Mouse (Mus musculus): ENCODE measurements around the gene Ipo13. TPM values are rescaled to one million over a fixed set of nuclear protein-coding genes. Genes with fewer than 3 reads are reported as not detected.

The Ipo13 gene
- polyA plus RNA-seq, 1 experiment from 2014 or later, result 22.5 TPM

DNA sequence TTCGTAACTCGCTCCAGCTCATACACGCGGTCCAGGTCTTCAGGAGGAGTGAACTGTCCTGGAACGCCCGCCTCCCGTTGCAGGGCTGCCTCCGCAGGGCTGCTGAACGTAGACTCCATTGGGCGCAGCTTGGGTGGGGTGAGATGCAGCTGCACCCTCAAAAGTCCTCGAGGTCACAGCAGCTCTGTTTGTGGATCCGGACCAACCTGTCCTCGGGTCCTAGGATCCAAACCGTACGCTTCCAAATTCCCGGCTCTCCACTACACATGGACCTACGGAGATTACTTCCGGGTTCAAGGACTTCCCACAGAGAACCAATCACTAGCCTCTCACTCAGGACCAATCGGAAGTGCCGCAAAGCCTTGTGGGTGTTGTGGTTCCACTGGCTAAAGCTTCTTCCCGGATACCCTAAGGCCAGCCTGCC, 23.0 kb downstream of the Ipo13 start, which contains the start of gene Dph2:
TSS of gene Dph2 (minus strand) at position 295 of the 424 bp plus-strand sequence.
- Histone ChIP-seq H3K4me3 (replicated peaks) (peak within 1 kb of the TSS; percentile 85), H3K9ac (peak within 1 kb of the TSS; percentile 70), H3K36me3 (peaks cover 49% of the 10 kb centered on the region), H3K4me1 (replicated peaks) (peaks cover 25% of the 10 kb centered on the region), H3K27me3 (no peaks in the 10 kb centered on the region), H3K27ac (0 out of 2 replicates have a peak within 1 kb of the TSS, but pooled peaks have one; percentile 25), H3K9me3 (replicated peaks) (no peaks in the 10 kb centered on the region), H3K4me2 (peak within 1 kb of the TSS; percentile 77)
- WGBS (ENCODE audit: insufficient replicate concordance), result under 1% methylated on average over 21 of the region's 21 CpGs
- DNase-seq (peak; percentile 75), ATAC-seq (ENCODE audit: low read depth) (peak; percentile 78)

GRCm38 (mm10) chr4:117890750-117891149, 24.0 kb downstream of the Ipo13 start:
- peak overlapping the region; percentile 77 for H3K4me2 ChIP-seq
- H3K36me3 ChIP-seq, result peaks cover 43% of the 10 kb centered on the region
- H3K9ac ChIP-seq, result peak overlapping the region; percentile 70
- H3K27me3 ChIP-seq, result no peaks in the 10 kb centered on the region
- H3K4me1 ChIP-seq (replicated peaks), result peaks cover 33% of the 10 kb centered on the region
- H3K9me3 ChIP-seq (replicated peaks), result no peaks in the 10 kb centered on the region
- ATAC-seq (ENCODE audit: low read depth) (no peak), DNase-seq (no peak)
- 83% methylated on average over 8 of the region's 8 CpGs for WGBS (ENCODE audit: insufficient replicate concordance)
- 0 out of 2 replicates have a peak overlapping the region, but pooled peaks have one; percentile 25 for H3K27ac ChIP-seq
- H3K4me3 ChIP-seq (replicated peaks), result peak overlapping the region; percentile 85

GRCm38 (mm10) chr4:117890031-117890430, 24.8 kb downstream of the Ipo13 start:
- Histone ChIP-seq H3K9ac (no peak overlapping the region), H3K4me1 (replicated peaks) (peaks cover 40% of the 10 kb centered on the region), H3K9me3 (replicated peaks) (no peaks in the 10 kb centered on the region), H3K27me3 (no peaks in the 10 kb centered on the region), H3K4me3 (replicated peaks) (no peak overlapping the region), H3K36me3 (peaks cover 44% of the 10 kb centered on the region), H3K27ac (no peak overlapping the region), H3K4me2 (no peak overlapping the region)
- ATAC-seq (ENCODE audit: low read depth) (no peak), DNase-seq (no peak)
- 82% methylated on average over 14 of the region's 14 CpGs for WGBS (ENCODE audit: insufficient replicate concordance)

GRCm38 (mm10) chr4:117889471-117889870, 25.3 kb downstream of the Ipo13 start:
- Histone ChIP-seq H3K4me1 (replicated peaks) (peaks cover 45% of the 10 kb centered on the region), H3K27ac (no peak overlapping the region), H3K27me3 (peaks cover under 1% of the 10 kb centered on the region; the same call in 1 of the 2 replicates), H3K36me3 (peaks cover 44% of the 10 kb centered on the region), H3K4me2 (no peak overlapping the region), H3K9ac (no peak overlapping the region), H3K9me3 (replicated peaks) (no peaks in the 10 kb centered on the region), H3K4me3 (replicated peaks) (no peak overlapping the region)
- no peak for ATAC-seq (ENCODE audit: low read depth)
- DNase-seq, result no peak
- 80% methylated on average over 15 of the region's 15 CpGs for WGBS (ENCODE audit: insufficient replicate concordance)

DNA sequence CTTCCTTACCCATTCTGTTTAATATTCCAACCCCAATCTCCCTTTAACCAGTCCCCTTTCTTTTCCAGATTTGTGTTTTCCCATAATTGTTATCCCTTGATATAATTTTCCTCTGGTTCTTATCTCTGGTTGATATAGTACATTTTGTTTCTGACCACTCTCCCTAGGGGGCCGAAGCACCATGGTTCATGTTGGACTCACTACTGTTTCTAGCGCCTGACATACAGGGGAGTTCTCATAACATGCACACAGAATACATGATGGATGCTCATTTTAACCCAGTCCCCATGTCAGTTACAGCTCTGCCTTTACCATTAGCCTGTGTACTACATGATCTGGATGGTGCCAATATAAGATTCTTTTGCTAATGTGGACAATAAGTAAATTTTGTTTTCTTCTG, 26.9 kb downstream of the Ipo13 start:
- Histone ChIP-seq H3K9ac (peak overlapping the region; percentile 97; the same call in 1 of the 2 replicates), H3K4me3 (replicated peaks) (peak overlapping the region; percentile 91)

GRCm38 (mm10) chr4:117887133-117887532, 27.7 kb downstream of the Ipo13 start, which contains the start of gene Atp6v0b:
Gene Atp6v0b, minus strand, starts transcription at chr4:117887333.
- ATAC-seq (ENCODE audit: low read depth) (peak; percentile 87), DNase-seq (peak; percentile 91)
- Histone ChIP-seq H3K4me3 (replicated peaks) (peak within 1 kb of the TSS; percentile 91), H3K36me3 (peaks cover 44% of the 10 kb centered on the region), H3K9ac (peak within 1 kb of the TSS; percentile 97), H3K4me1 (replicated peaks) (peaks cover 63% of the 10 kb centered on the region), H3K27me3 (peaks cover 24% of the 10 kb centered on the region), H3K4me2 (peak within 1 kb of the TSS; percentile 88), H3K9me3 (replicated peaks) (no peaks in the 10 kb centered on the region), H3K27ac (peak within 1 kb of the TSS; percentile 89)
- under 1% methylated on average over 37 of the region's 37 CpGs for WGBS (ENCODE audit: insufficient replicate concordance)

More for the DNA sequence above, 26.9 kb downstream of the Ipo13 start:
- WGBS (ENCODE audit: insufficient replicate concordance), result 63% methylated on average over 2 of the region's 2 CpGs
- H3K27ac ChIP-seq, result peak overlapping the region; percentile 34
- peaks cover 44% of the 10 kb centered on the region for H3K36me3 ChIP-seq
- H3K27me3 ChIP-seq, result peaks cover 16% of the 10 kb centered on the region
- H3K4me1 ChIP-seq (replicated peaks), result peaks cover 61% of the 10 kb centered on the region
- no peaks in the 10 kb centered on the region for H3K9me3 ChIP-seq (replicated peaks)
- H3K4me2 ChIP-seq, result peak overlapping the region; percentile 88
- ATAC-seq (ENCODE audit: low read depth), result no peak
- no peak for DNase-seq

DNA sequence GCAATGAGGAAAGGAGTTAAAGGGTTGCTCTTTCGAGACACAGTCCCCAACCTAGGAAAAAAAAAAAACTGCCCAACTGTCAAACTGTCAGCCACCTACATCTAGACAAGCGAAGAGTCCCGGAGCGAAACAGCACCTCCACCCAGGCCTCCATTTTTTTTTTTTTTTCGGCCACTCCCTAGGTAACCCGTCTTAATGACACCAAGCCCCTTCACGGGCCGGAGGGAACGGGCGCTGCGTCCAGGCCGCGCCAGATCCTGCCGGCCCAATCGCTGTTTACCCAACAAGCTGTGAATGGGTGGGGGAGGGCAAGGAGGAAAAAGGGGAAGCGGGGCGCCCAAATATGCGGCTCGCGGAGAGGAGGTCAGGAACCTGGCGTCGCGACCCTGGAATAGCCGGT, 28.2 kb downstream of the Ipo13 start:
- WGBS (ENCODE audit: insufficient replicate concordance), result under 1% methylated on average over 24 of the region's 24 CpGs
- H3K4me3 ChIP-seq (replicated peaks), result peak overlapping the region; percentile 91
- H3K9ac ChIP-seq, result peak overlapping the region; percentile 97
- H3K4me2 ChIP-seq, result peak overlapping the region; percentile 88
- H3K27ac ChIP-seq, result peak overlapping the region; percentile 89
- peaks cover 62% of the 10 kb centered on the region for H3K4me1 ChIP-seq (replicated peaks)
- DNase-seq (peak; percentile 41), ATAC-seq (ENCODE audit: low read depth) (peak; percentile 39)
- peaks cover 44% of the 10 kb centered on the region for H3K36me3 ChIP-seq
- no peaks in the 10 kb centered on the region for H3K9me3 ChIP-seq (replicated peaks)
- H3K27me3 ChIP-seq, result peaks cover 28% of the 10 kb centered on the region

DNA sequence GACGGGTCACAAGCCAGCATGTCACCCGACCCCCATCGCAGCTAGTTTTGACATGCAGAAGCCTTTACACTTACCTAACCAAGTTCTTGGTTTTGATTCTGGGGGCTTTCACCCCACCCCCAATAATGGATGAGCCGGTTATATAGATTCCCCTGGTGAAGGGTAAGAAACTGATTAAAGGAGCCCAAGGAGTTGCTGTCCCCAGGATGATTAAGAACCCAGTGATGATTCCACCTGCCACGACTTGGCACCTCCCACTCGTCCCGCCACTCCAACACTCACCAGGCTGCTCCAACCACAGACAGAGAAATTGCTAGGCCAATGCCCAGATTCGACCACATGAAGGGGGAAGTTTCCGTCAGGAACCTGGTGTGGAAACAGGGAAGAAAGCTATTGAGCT, 28.8 kb downstream of the Ipo13 start:
- 70% methylated on average over 9 of the region's 9 CpGs for WGBS (ENCODE audit: insufficient replicate concordance)
- Histone ChIP-seq H3K36me3 (peaks cover 47% of the 10 kb centered on the region), H3K9me3 (replicated peaks) (no peaks in the 10 kb centered on the region), H3K27ac (peak overlapping the region; percentile 89), H3K9ac (peak overlapping the region; percentile 97), H3K4me2 (peak overlapping the region; percentile 88), H3K27me3 (peaks cover 35% of the 10 kb centered on the region), H3K4me3 (replicated peaks) (peak overlapping the region; percentile 91), H3K4me1 (replicated peaks) (peaks cover 57% of the 10 kb centered on the region)
- DNase-seq, result no peak
- no peak for ATAC-seq (ENCODE audit: low read depth)

- no peak overlapping the region; the same call in 1 of the 2 replicates for H3K4me3 ChIP-seq (replicated peaks)
- 0 out of 2 replicates have a peak overlapping the region, but pooled peaks have one; percentile 26 for H3K9ac ChIP-seq
- H3K36me3 ChIP-seq, result peaks cover 39% of the 10 kb centered on the region
- peak overlapping the region; percentile 88; the same call in 1 of the 2 replicates for H3K4me2 ChIP-seq
- H3K4me1 ChIP-seq (replicated peaks), result peaks cover 49% of the 10 kb centered on the region
- DNase-seq (no peak), ATAC-seq (ENCODE audit: low read depth) (no peak)
- WGBS (ENCODE audit: insufficient replicate concordance), result 89% methylated on average over 10 of the region's 10 CpGs
- H3K27me3 ChIP-seq, result peaks cover 44% of the 10 kb centered on the region
- no peaks in the 10 kb centered on the region for H3K9me3 ChIP-seq (replicated peaks)
- no peak overlapping the region for H3K27ac ChIP-seq
Measured at GRCm38 (mm10) chr4:117885093-117885492, 29.7 kb downstream of the Ipo13 start.

DNA sequence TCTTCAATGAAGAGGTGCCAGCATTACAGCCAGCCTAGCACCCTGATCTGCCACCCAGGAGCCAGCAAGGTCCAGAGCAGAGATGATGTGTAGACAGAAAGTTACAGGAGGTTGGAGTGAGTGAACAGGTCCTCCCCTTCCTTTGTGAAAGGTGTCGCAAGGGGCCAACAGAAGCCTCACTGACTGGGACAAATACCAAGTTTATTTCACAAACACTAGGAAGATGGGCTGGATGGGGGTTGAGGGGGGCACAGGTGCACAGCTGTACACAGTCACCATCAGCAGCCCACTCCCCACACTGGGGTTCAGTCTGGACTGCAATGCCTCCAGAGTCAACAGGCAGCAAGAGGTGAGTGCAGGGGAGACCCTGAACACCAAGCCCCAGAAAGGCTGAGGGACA, 30.7 kb downstream of the Ipo13 start:
- Histone ChIP-seq H3K27me3 (peaks cover 45% of the 10 kb centered on the region), H3K4me3 (replicated peaks) (peak overlapping the region; percentile 66), H3K9ac (0 out of 2 replicates have a peak overlapping the region, but pooled peaks have one; percentile 9), H3K36me3 (peaks cover 29% of the 10 kb centered on the region), H3K27ac (no peak overlapping the region), H3K9me3 (replicated peaks) (no peaks in the 10 kb centered on the region), H3K4me2 (peak overlapping the region; percentile 93), H3K4me1 (replicated peaks) (peaks cover 49% of the 10 kb centered on the region)
- DNase-seq, result no peak
- WGBS (ENCODE audit: insufficient replicate concordance), result 94% methylated on average over 1 of the region's 1 CpGs
- no peak for ATAC-seq (ENCODE audit: low read depth)

GRCm38 (mm10) chr4:117882701-117883691, 31.8 kb downstream of the Ipo13 start, which contains the start of gene B4galt2:
Gene B4galt2, minus strand, starts transcription at chr4:117883487.
- H3K4me3 ChIP-seq (replicated peaks), result peak within 1 kb of the TSS; percentile 66
- no peaks in the 10 kb centered on the region for H3K9me3 ChIP-seq (replicated peaks)
- H3K4me1 ChIP-seq (replicated peaks), result peaks cover 47% of the 10 kb centered on the region
- H3K27ac ChIP-seq, result no peak within 1 kb of the TSS
- 3% methylated on average over 75 of the region's 103 CpGs for WGBS (ENCODE audit: insufficient replicate concordance)
- peak within 1 kb of the TSS; percentile 93 for H3K4me2 ChIP-seq
- H3K9ac ChIP-seq, result peak within 1 kb of the TSS; percentile 68
- H3K27me3 ChIP-seq, result peaks cover 45% of the 10 kb centered on the region
- peaks cover 27% of the 10 kb centered on the region for H3K36me3 ChIP-seq
- 0 out of 2 replicates have a peak, but pooled peaks have one; percentile 3 for ATAC-seq (ENCODE audit: low read depth)
- no peak for DNase-seq
